In genomic region chr6:126569809-126570208, GRCm38 (mm10) we compare ENCODE assay signal across 15 mouse cellular contexts. TPM values are rescaled to one million over a fixed set of nuclear protein-coding genes. Genes with fewer than 3 reads are reported as not detected.
DNase-seq lines count a peak whose midpoint lies in the region; ATAC-seq lines count a peak whose summit lies in the region.
"Had no signal": no experiment of that assay in that cellular context is flagged by ENCODE, and none has a peak within 500 bp of the region (broad histone marks: within the 10 kb centered on the region; RNA-seq: fewer than 3 reads in every experiment).

No protein-coding gene starts in this region.

- H3K36me3 ChIP-seq in forebrain, embryonic 13.5 days (ENCODE audit: poor library complexity, severe bottlenecking) = no peaks in the 10 kb centered on the region

- WGBS in forebrain, embryonic 13.5 days = 80% methylated on average over 7 of the region's 7 CpGs

- no peak overlapping the region for H3K4me3 ChIP-seq in forebrain, embryonic 13.5 days

- H3K9me3 ChIP-seq in forebrain, embryonic 13.5 days (replicated peaks) = no peaks in the 10 kb centered on the region

- H3K9ac ChIP-seq in forebrain, embryonic 13.5 days = no peak overlapping the region

- ATAC-seq in frontal cortex, adult (ENCODE audit: low TSS enrichment) = peak; percentile 91
- no peak for ATAC-seq in granulocyte monocyte progenitor cell, adult 5-6 weeks (replicated peaks; ENCODE audit: poor library complexity, severe bottlenecking)
- ATAC-seq in forebrain, embryonic 13.5 days = no peak
- ATAC-seq: midbrain, embryonic 16.5 days had no signal

- DNase-seq in layer of hippocampus, adult 11-12 months (ENCODE audit: low spot score) = peak; percentile 55
- DNase-seq in layer of hippocampus, postnatal 14 days (ENCODE audit: low spot score in 2 of 2) = no peak
- DNase-seq in brain, adult 2 months (ENCODE audit: low read depth, low spot score) = peak; percentile 97
- peak; percentile 77 to 82 for DNase-seq in right cerebral cortex, adult 2 months (ENCODE audit: low spot score in 2 of 2)
- no peak for DNase-seq in kidney, adult 9 months
- DNase-seq: gastrocnemius, postnatal 10 days; kidney, postnatal 36 days; lung, postnatal 14 days; thymus, postnatal 14 days had no signal

- H3K4me1 ChIP-seq in forebrain, embryonic 13.5 days = no peaks in the 10 kb centered on the region

- no peak overlapping the region for H3K27ac ChIP-seq in forebrain, embryonic 13.5 days

- no peaks in the 10 kb centered on the region for H3K27me3 ChIP-seq in forebrain, embryonic 13.5 days

- H3K4me2 ChIP-seq in forebrain, embryonic 13.5 days = no peak overlapping the region
- H3K4me2 ChIP-seq: liver, embryonic 11.5 days had no signal

RNA-seq across cellular contexts. Expression of gene Kcna5, which starts 34.6 kb away (rescaled TPM):
- total RNA-seq in layer of hippocampus, postnatal 14 days (2021) = 1 to 10 TPM; 1.5 to 1.8 TPM
- not detected in 2 replicates for total RNA-seq in granulocyte monocyte progenitor cell, adult 5-6 weeks (2014; fragmentation: Nextera tagmentation)
- total RNA-seq in granulocyte monocyte progenitor cell, adult 5-6 weeks (2017) = not detected in 2 replicates
- polyA plus RNA-seq in forebrain, embryonic 13.5 days (2015; fragmentation: Nextera tagmentation; extraction: Ambion mirVana) = 1.2 and 1.3 TPM in 2 replicates
- total RNA-seq: CH12.LX had no signal

Comparison
In these comparisons a context has a peak if more than half of its experiments do, and no peak if none do; other contexts are left out.
1. DNase-seq: peak in layer of hippocampus, adult 11-12 months (single experiment), brain, adult 2 months (single experiment) and right cerebral cortex, adult 2 months (2 of 2); none in layer of hippocampus, postnatal 14 days (0 of 2) and kidney, adult 9 months (single experiment).